Mouse (Mus musculus): ENCODE results near the gene Mrps12.
"Not testable (repeated sequence)": the region's sequence is repeated elsewhere in the genome, so short reads cannot be mapped to it uniquely, and the experiment has no call there.

Mrps12 gene

GRCm38 (mm10) chr7:28756079-28756478, 14.5 kb upstream of the Mrps12 start, which contains the start of gene Ccer2:
TSS of gene Ccer2 (plus strand) at chr7:28756174.
- DNase-seq: no peak

- no peak for DNase-seq
Observed at GRCm38 (mm10) chr7:28749935-28750334, 8.3 kb upstream of the Mrps12 start.

GRCm38 (mm10) chr7:28741368-28741708, 282 bp downstream of the Mrps12 start:
- DNase-seq: no peak

DNA sequence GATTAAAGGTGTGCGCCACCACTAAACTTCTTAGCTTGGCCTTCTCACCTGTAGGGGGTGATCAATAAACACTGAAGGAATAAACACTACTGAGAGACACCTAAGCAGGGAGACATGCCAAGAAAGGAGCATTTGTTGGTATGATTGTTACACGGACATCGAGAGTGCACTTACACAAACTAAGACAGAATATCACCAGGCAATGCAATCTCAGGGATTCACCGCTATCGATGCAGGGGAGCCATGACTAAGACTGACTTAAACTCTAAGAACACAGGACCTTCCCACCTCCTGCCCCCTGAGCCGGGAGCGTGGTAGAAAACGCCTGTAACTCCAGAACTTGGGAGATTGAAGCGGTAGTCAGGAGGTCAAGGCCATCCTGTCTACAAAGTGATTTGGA, 671 bp downstream of the Mrps12 start:
- DNase-seq: no peak

DNA sequence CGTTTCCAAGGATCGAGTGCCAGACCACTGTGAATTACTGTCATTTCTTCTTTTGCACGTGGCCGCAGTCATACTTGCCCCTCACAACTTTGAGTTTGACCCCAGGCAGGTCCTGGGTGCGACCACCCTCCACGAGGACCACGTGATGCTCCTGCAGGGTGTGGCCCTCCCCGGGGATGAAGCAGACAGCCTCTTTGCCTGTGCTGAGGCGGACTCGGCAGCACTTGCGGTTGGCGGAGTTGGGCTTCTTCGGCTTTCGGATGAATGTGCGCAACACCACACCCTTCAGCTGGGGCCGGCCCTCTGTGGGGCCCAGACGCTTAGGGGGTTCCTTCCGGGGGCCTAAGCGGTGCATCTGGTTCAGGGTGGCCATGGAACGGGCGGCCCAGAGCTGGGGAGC, 1.8 kb downstream of the Mrps12 start:
- no peak for DNase-seq

- DNase-seq: no peak
Observed at GRCm38 (mm10) chr7:28735701-28736100, 5.9 kb downstream of the Mrps12 start.

DNA sequence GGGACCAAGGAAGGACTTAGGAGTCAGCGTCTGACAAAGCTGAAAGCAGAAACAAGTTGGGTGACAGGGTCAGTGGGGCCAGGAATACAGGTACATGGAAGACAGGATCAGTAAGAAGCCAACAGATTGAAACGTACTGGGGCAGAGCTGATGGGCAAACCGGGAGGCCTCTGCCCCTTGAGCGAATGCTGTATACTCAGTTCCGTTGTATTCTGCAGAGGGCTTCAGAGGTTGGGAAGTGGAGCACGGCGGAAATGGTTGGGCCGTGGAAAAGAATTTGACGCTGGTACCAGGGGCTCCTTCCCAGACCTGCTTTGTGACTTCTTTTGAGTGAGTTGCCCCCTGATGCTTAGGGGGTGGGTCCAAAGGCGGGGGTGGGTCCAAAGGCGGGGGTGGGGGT, 8.4 kb downstream of the Mrps12 start:
- no peak for DNase-seq

- DNase-seq: peak; percentile 90
Observed at GRCm38 (mm10) chr7:28732341-28733142, 9.1 kb downstream of the Mrps12 start.

GRCm38 (mm10) chr7:28727649-28728340, 13.8 kb downstream of the Mrps12 start:
- DNase-seq: no peak

- DNase-seq: peak; percentile 92
Observed at GRCm38 (mm10) chr7:28726600-28726999, 15.0 kb downstream of the Mrps12 start.

DNA sequence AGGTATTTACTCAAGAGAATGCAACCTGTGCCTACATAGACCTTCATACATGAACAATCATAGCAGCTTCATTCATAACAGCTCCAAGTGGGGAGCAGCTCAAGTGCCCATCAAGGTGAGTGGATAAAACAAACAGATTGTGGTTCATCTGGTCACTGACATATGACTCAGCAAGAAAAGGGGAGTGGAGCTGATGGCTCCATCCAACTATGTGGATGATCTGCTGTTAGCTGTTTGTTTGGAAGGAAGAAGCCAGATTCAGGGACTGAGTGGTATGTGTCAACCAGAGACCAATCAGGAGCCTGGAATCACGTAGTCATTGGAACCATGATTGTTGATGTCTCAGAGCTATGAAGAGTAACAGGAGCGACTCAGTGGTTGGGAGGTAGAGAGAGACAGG, 17.0 kb downstream of the Mrps12 start:
- no peak for DNase-seq

GRCm38 (mm10) chr7:28722079-28722478, 19.5 kb downstream of the Mrps12 start:
- DNase-seq: peak; percentile 56

- no peak for DNase-seq
Observed at GRCm38 (mm10) chr7:28720753-28721537, 20.7 kb downstream of the Mrps12 start.

DNA sequence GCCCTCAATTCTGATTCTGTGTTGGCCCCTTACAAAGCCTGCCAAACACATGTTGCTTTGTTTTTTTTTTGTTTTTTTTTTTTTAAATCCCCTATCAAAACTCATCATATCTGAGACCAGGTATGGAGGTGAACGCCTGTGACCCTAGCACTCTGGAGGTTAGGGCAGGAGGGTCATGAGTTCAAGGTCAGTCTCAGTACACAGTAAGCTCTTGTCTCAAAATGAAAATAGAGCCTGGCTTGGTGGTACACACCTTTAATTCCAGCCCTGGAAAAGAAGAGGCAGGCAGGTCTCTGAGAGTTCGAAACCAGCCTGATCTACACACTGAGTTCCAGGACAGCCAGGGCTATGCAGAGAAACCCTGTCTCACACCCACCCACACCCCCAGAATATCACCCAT, 22.0 kb downstream of the Mrps12 start:
- no peak for DNase-seq

GRCm38 (mm10) chr7:28719159-28719558, 22.5 kb downstream of the Mrps12 start:
- DNase-seq: no peak

- DNase-seq: no peak
Observed at GRCm38 (mm10) chr7:28717726-28718125, 23.9 kb downstream of the Mrps12 start.

- DNase-seq: peak; percentile 77
Observed at GRCm38 (mm10) chr7:28716590-28717281, 24.9 kb downstream of the Mrps12 start, which contains the start of gene Fbxo17. TSS of gene Fbxo17 (plus strand) at chr7:28716804.

DNA sequence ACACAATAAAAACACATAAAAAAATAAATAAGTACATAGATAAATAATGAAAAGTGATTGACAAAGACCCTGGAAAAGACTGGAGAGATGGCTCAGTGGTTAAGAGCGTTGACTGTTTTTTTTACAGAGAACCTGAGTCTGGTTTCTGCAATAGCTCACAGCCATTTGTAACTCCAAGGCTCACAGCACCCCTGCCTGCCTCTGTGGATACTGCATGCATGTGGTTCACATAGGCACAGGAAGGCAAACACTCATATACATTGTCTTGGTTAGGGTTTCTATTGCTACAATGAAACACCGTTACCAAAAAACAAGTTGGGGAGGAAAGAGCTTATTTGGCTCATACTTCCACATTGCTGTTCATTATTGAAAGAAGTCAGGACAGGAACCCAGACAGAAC, 26.0 kb downstream of the Mrps12 start:
- peak; percentile 67 for DNase-seq

DNA sequence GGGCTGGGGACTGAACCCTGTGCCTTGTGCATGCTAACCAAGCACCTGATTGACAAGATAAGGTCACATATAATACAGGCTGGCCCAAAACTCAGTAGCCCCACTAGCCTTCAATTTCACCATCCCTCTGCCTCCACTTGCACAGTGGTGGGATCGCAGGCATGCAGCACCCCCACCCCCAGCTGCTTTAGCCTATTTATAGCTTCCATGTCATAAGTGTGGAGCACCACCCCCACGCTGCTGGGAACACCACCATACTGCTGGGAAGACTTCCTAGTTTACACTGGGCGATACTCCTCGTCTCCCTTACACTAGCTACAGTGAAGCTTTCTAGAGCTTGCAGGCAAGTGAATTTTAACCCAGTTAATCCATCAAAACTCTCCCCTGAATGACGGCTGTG, 27.0 kb downstream of the Mrps12 start:
- no peak for DNase-seq

- peak; percentile 60 for DNase-seq
Observed at GRCm38 (mm10) chr7:28710962-28711361, 30.7 kb downstream of the Mrps12 start.

- DNase-seq: no peak
Observed at GRCm38 (mm10) chr7:28709454-28709853, 32.2 kb downstream of the Mrps12 start.

- no peak for DNase-seq
Observed at GRCm38 (mm10) chr7:28702601-28703143, 38.9 kb downstream of the Mrps12 start.

GRCm38 (mm10) chr7:28701306-28701705, 40.3 kb downstream of the Mrps12 start:
- DNase-seq: not testable (repeated sequence)

All from thymus, postnatal 4 days (tissue).